Mouse (Mus musculus) E14TG2a.4 (cell line): Measurements from ENCODE around the gene 4933409G03Rik.
A peak's percentile ranks its signal among the peaks of the same experiment; 100 is the strongest.
"Not testable (repeated sequence)": the region's sequence is repeated elsewhere in the genome, so short reads cannot be mapped to it uniquely, and the experiment has no call there.

Experiments used
- H3K27me3 ChIP-seq: 2 replicates; pipeline ENCODE4 v1.6.1; 2014; ENCODE audit warnings: low read length, control low read depth; ENCODE audit not compliant: insufficient read depth
- H3K36me3 ChIP-seq: 2 replicates; pipeline ENCODE4 v1.6.1; 2014; ENCODE audit warnings: low read length, control low read depth; ENCODE audit not compliant: insufficient read depth
- H3K4me1 ChIP-seq: replicated peaks from 2 replicates; pipeline ENCODE4 v1.6.1; 2014; ENCODE audit warnings: low read depth, low read length, control low read depth
- H3K4me3 ChIP-seq: replicated peaks from 2 replicates; pipeline ENCODE4 v1.5.1; 2014; ENCODE audit warnings: mild to moderate bottlenecking, low read length
- H3K9me3 ChIP-seq: 2 replicates; pipeline ENCODE4 v1.6.1; 2014; ENCODE audit warnings: low read length, control low read depth
- CTCF ChIP-seq: conservative IDR thresholded peaks from 2 replicates; pipeline ENCODE4 v1.5.1; 2014; ENCODE audit warnings: low read length
- NANOG ChIP-seq: IDR thresholded peaks from 2 replicates; pipeline ENCODE4 v1.6.1; 2014; ENCODE audit warnings: borderline replicate concordance, low read length, mixed read lengths
- POU5F1 ChIP-seq: IDR thresholded peaks from 2 replicates; pipeline ENCODE4 v1.6.1; 2014; ENCODE audit warnings: low read length, borderline replicate concordance

The 4933409G03Rik gene

DNA sequence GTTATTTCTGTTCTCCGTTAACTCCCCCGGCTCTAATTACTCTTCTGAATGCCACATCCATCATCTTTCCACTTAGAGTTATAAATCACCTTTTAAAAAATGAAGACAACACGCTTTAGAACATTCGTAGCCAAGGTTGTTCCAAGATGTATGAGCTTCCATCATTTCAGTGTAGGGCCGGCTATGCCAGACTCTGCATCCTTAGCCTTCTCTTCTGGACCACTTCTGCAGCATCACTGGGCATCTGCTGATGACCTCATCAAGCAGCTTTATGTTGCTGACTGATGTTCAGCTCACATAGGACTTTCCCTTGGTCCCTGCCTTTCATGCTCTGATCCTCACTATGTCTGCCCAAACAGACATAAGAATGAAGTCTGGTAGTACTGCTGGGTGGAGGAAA lies at the start of gene 4933409G03Rik:
Gene 4933409G03Rik (plus strand): TSS at position 301 of the 400 bp plus-strand sequence.
- H3K4me3 ChIP-seq: no peak within 1 kb of the TSS
- TF ChIP-seq POU5F1 (no peak), NANOG (no peak), CTCF (no peak)
- no peaks in the 10 kb centered on the region; the same call in 1 of the 2 replicates for H3K27me3 ChIP-seq
- H3K9me3 ChIP-seq: no peaks in the 10 kb centered on the region
- no peaks in the 10 kb centered on the region for H3K4me1 ChIP-seq
- no peaks in the 10 kb centered on the region for H3K36me3 ChIP-seq

DNA sequence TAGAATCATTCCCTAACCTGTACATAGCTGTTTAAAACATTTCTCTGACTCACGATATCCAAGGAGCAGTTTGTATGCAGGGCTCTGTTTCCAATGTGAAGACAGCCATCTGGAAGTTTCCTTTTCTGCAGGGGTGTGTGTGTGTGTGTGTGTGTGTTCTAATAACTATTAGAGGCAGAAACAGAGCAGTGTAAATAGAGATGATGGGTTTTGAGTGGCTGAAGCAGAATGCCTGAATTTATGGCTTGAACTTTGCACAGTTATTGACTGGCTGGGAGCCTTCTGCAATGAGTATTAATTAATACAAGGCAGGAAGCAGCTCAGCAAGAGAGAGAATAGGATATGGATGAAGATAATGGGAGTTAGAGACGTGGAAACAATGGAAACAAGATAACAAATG lies 38.0 kb upstream of the 4933409G03Rik start:
- Histone ChIP-seq H3K36me3 (no peaks in the 10 kb centered on the region), H3K4me3 (no peak overlapping the region), H3K27me3 (no peaks in the 10 kb centered on the region; the same call in 1 of the 2 replicates), H3K9me3 (peaks cover 5% of the 10 kb centered on the region), H3K4me1 (no peaks in the 10 kb centered on the region)
- TF ChIP-seq POU5F1 (no peak), NANOG (no peak), CTCF (no peak)

DNA sequence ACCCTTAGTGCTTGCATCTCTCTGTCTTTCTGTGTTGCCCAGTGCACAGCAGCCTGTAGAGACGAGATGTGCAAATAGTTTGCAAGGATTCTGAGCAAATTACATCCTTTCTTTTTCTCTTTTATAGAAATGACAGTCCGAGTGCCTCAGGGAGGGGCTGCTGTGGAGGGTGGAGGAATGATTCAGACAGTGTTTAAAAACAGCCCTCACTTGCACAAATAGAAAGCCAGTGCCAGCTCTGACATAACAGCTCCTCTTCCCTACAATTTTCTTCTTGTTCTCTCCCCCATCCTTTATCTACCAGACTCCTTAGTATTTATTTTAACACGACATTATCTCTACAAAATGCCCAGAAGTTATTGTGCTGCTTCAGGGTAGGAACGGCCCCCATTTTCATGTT lies 21.4 kb upstream of the 4933409G03Rik start:
- no peaks in the 10 kb centered on the region for H3K36me3 ChIP-seq
- H3K4me1 ChIP-seq: no peaks in the 10 kb centered on the region
- peaks cover 13% of the 10 kb centered on the region for H3K27me3 ChIP-seq
- H3K4me3 ChIP-seq: no peak overlapping the region
- no peaks in the 10 kb centered on the region; the same call in 1 of the 2 replicates for H3K9me3 ChIP-seq
- TF ChIP-seq POU5F1: no peak
- TF ChIP-seq CTCF: no peak
- no peak for TF ChIP-seq NANOG

DNA sequence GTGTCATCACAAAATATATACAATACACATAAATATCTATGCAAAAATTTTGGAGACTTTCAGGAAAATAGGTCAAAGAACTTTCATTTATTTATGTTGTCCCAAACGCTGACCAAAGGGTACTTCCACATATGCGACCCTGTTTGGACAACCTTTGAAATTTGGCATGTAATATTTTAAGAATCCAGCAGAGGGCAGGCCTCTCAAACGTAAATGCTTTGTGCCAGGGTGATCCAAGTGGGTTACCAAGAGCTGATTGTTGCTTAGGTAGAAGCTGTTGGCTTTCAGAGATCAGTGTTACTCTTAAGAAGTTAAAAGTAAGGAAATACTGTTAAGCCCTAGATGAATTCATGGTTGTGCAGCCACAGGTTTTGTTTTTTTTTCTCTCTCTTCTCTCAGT lies 18.9 kb upstream of the 4933409G03Rik start:
- H3K36me3 ChIP-seq: no peaks in the 10 kb centered on the region
- H3K9me3 ChIP-seq: no peaks in the 10 kb centered on the region
- H3K4me3 ChIP-seq: no peak overlapping the region
- no peak for TF ChIP-seq NANOG
- TF ChIP-seq CTCF: peak; percentile 63
- H3K4me1 ChIP-seq: 0 out of 2 replicates have a peak, but pooled peaks cover 2% of the 10 kb centered on the region
- H3K27me3 ChIP-seq: peaks cover 15% of the 10 kb centered on the region

DNA sequence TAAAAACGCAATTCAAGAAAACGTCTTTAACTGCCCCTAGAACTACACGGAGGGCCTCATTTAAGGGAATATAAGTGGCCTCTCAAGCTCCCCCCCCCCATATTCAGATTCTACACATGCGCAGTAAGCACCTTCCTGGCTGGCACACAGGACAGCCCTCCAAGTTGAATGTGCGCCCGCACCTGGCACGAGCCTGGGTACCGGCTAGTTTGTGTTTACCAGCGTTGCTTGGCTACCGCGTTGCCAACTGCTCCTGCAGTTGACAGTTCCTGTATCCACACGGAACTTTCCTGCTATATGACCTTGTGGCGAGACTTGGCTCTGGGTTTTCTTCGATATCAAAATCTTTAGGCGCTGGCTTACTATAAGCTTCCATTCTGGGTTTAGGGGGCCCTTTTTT lies 13.9 kb upstream of the 4933409G03Rik start:
- Histone ChIP-seq H3K4me1 (0 out of 2 replicates have a peak, but pooled peaks cover 9% of the 10 kb centered on the region), H3K36me3 (no peaks in the 10 kb centered on the region), H3K9me3 (no peaks in the 10 kb centered on the region), H3K27me3 (peaks cover 29% of the 10 kb centered on the region), H3K4me3 (no peak overlapping the region)
- TF ChIP-seq POU5F1 (no peak), NANOG (no peak), CTCF (no peak)

DNA sequence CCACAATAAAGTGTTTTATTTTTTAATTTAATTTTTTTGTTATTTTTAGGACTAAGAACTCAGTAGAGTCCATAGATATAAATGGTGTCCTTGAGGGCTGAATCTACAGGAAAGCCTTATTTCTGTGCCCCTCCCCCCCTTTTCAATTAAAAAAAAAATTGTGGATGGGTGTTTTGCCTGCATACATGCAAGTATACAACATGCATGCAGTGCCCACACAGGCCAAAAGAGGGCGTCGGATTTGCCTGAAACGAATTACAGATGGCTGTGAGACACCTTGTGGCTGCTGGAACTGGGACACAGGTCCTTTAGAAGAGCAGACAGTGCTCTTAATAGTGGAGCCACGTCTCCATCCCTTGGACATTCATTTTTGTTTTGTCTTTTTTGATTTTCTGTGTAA lies 9.9 kb upstream of the 4933409G03Rik start:
- Histone ChIP-seq H3K36me3 (no peaks in the 10 kb centered on the region), H3K4me1 (0 out of 2 replicates have a peak, but pooled peaks cover 9% of the 10 kb centered on the region), H3K9me3 (no peaks in the 10 kb centered on the region), H3K4me3 (no peak overlapping the region), H3K27me3 (peaks cover 20% of the 10 kb centered on the region)
- TF ChIP-seq CTCF (peak; percentile 63), NANOG (no peak)

DNA sequence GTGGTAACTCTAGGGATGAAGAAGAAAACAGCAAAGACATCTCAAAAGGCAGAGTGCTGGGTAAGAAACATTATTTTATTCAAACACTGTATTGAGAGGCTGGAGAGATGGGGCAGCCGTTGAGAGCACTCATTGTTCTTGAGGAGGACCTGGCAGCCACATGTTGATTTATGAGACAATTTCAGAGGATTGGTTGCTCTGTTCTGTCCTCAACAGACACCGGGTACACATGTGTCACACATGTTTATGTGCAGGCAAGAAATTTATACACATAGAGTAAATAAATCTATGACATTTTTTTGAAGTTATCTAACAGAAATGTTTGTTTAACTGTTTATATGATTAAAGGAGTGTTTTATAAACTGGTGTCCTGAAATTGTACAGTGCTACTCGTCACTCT lies 10.6 kb downstream of the 4933409G03Rik start:
- Histone ChIP-seq H3K36me3 (no peaks in the 10 kb centered on the region), H3K27me3 (no peaks in the 10 kb centered on the region), H3K9me3 (no peaks in the 10 kb centered on the region), H3K4me1 (no peaks in the 10 kb centered on the region), H3K4me3 (no peak overlapping the region)
- TF ChIP-seq CTCF (no peak), NANOG (no peak), POU5F1 (no peak)

DNA sequence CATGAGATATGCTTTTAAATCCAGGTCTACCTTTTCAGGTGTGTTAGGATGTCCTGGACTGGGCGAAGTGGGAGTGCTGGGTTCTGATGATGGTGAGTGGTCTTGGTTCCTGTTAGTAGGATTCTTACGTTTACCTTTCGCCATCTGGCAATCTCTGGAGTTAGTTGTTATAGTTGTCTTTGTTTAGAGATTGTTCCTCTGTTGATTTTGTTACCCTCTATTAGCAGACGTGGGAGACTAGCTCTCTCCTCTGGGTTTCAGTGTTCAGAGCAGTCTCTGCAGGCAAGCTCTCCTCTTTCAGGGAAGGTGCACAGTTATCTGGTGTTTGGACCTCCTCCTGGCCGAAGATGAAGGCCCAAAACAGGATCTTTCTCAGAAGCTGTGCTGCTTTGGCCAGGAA lies 74.0 kb downstream of the 4933409G03Rik start, which contains the start of gene 4932414N04Rik:
Gene 4932414N04Rik (plus strand): TSS at position 301 of the 400 bp plus-strand sequence.
- H3K4me3 ChIP-seq, H3K36me3 ChIP-seq, H3K27me3 ChIP-seq, H3K4me1 ChIP-seq: not testable (repeated sequence)
- peaks cover 46% of the 10 kb centered on the region for H3K9me3 ChIP-seq
